Mouse (Mus musculus): ENCODE measurements around the gene Prelid3b. TPM values are rescaled to one million over a fixed set of nuclear protein-coding genes. Genes with fewer than 3 reads are reported as not detected.

Prelid3b gene
- 21.6 and 22.2 TPM in 2 replicates for polyA plus RNA-seq (2012; rRNA removed)

DNA sequence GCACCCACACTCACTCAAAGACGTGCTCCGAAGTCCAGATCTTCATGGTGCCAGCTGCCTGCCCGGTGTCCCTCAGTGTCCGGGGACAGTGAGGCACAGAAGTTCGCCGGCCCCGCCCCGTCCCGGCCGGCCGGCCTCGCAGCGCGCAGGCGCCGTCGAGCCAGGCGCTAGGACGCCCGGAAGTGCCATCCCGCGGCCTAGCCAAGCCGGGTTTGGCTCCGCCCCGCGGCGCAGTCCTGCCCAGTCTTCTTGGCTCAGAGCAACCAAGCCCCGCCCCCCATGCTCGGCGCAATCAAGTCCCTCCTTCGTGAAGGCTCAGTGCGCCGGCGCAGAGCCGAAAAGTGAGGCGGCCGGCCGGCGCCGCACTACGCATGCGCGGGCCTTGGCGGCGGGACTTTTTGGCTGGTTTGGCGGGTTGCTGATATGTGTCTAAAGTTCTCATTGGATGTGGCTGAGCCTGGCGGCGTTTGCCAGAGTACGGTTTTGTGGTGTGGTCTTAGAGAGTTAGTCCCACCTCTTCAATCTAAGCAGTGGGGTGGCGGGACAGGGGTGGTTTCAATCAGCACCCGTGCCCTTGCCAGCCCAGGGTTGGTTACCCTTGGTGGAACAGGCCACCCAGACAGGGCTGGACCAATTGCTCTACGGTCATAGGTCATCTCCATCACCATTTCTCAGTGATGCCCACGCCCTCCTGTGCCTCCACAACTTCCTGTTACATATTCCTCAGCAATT lies at the start of gene Prelid3b:
TSS of gene Prelid3b (minus strand) at position 264 of the 732 bp plus-strand sequence.
- 1% methylated on average over 53 of the region's 53 CpGs for WGBS
- Histone ChIP-seq H3K4me1 (ENCODE audit: control insufficient read depth, insufficient read depth, insufficient read length) (peaks cover 8% of the 10 kb centered on the region; the same call in 1 of the 2 replicates), H3K27me3 (ENCODE audit: control insufficient read depth, insufficient read depth, low read length) (no peaks in the 10 kb centered on the region), H3K4me3 (ENCODE audit: extremely low read depth, insufficient read depth, insufficient read length) (peak within 1 kb of the TSS; percentile 86), H3K36me3 (ENCODE audit: control insufficient read depth, insufficient read depth, low read length) (peaks cover 2% of the 10 kb centered on the region; the same call in 1 of the 2 replicates), H3K27ac (ENCODE audit: insufficient read depth, low read length) (peak within 1 kb of the TSS; percentile 83)
- peak; percentile 98 to 100 for DNase-seq (ENCODE audit: low read depth in 1 of 2, low spot score in 2 of 2)
- no peak for TF ChIP-seq CTCF (IDR thresholded peaks at IDR 0.05; ENCODE audit: extremely low read depth, insufficient read depth, insufficient read length, insufficient replicate concordance)
- TF ChIP-seq POLR2A (IDR thresholded peaks at IDR 0.05; ENCODE audit: low read depth, low read length), result peak; percentile 52; the same call in 1 of the 2 replicates

DNA sequence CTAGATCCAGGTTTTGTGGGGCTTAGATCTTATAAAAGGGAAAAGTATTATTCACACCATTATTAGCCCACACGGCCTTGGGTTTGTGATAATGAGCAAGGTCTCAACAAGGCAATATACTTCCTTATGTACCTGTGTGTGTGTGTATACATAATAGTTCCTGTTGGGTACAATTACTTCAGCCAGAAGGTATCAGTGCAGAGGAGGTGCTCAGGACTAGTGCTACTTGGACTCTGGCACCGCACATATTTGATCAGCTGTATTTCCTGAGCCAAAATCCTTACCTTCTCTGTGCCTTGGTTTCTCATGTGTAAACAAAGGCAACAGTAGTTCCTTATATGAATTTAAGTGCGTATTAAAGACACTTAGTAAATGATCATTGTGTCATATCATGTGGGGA lies 49.3 kb upstream of the Prelid3b start:
- WGBS, result 91% methylated on average over 3 of the region's 3 CpGs
- H3K36me3 ChIP-seq (ENCODE audit: control insufficient read depth, insufficient read depth, low read length), result no peaks in the 10 kb centered on the region
- no peak overlapping the region for H3K4me3 ChIP-seq (ENCODE audit: extremely low read depth, insufficient read depth, insufficient read length)
- H3K27me3 ChIP-seq (ENCODE audit: control insufficient read depth, insufficient read depth, low read length), result no peaks in the 10 kb centered on the region
- H3K27ac ChIP-seq (ENCODE audit: insufficient read depth, low read length), result no peak overlapping the region
- no peak for DNase-seq (ENCODE audit: low read depth in 1 of 2, low spot score in 2 of 2)
- peaks cover 14% of the 10 kb centered on the region; the same call in 1 of the 2 replicates for H3K4me1 ChIP-seq (ENCODE audit: control insufficient read depth, insufficient read depth, insufficient read length)
- TF ChIP-seq CTCF (IDR thresholded peaks at IDR 0.05; ENCODE audit: extremely low read depth, insufficient read depth, insufficient read length, insufficient replicate concordance), result no peak
- TF ChIP-seq POLR2A (IDR thresholded peaks at IDR 0.05; ENCODE audit: low read depth, low read length), result no peak

DNA sequence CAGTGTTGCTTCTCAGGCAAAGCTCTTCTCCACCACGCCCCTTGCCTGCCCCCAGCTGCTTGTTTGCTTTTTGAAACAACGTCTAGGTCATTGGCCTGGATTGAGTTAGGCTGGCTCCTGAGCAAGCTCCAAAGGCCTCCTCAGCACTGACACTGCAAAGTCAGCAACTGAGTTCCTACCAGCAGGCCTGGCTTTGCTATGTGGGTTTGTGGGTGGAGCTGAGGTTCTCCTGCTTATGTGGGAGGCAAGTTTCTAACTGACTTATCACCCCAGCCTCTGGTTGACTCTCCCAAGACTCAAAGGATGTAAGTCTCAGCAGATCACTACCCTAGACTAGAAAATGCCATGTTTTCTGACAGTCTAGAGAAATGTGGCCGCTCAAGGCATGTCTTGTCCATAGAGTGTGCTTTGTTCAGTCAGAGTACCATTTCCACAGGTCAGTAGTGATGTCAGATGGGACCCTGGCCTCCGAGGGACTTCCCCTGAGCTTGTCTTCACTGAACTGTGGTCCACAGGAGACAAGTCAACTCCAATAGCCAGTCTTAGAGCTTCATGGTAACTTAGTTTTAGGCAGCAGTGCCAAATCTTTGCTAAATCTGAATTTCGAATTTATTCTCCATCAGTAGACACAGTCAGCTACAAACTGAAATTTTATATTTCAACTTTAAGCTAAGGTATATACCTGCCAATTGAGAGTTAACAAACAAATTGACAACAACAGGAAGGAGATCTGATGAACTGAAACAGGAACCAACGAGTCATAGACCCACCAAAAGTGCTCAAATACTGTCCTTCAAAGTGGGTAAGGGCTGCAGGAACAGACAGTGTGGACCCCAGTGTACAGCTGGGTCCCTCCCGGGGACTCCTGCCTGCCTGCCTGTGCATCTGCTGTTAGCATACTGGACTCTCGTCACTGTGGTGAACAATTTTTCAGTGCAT lies 44.5 kb upstream of the Prelid3b start:
- 51% methylated on average over 8 of the region's 8 CpGs for WGBS
- Histone ChIP-seq H3K4me3 (ENCODE audit: extremely low read depth, insufficient read depth, insufficient read length) (no peak overlapping the region), H3K4me1 (ENCODE audit: control insufficient read depth, insufficient read depth, insufficient read length) (peaks cover 17% of the 10 kb centered on the region; the same call in 1 of the 2 replicates), H3K27me3 (ENCODE audit: control insufficient read depth, insufficient read depth, low read length) (no peaks in the 10 kb centered on the region), H3K27ac (ENCODE audit: insufficient read depth, low read length) (peak overlapping the region; percentile 61), H3K36me3 (ENCODE audit: control insufficient read depth, insufficient read depth, low read length) (no peaks in the 10 kb centered on the region)
- DNase-seq (ENCODE audit: low read depth in 1 of 2, low spot score in 2 of 2), result peak in 1 of 2 experiments; percentile 17
- no peak for TF ChIP-seq CTCF (IDR thresholded peaks at IDR 0.05; ENCODE audit: extremely low read depth, insufficient read depth, insufficient read length, insufficient replicate concordance)
- TF ChIP-seq POLR2A (IDR thresholded peaks at IDR 0.05; ENCODE audit: low read depth, low read length), result no peak

DNA sequence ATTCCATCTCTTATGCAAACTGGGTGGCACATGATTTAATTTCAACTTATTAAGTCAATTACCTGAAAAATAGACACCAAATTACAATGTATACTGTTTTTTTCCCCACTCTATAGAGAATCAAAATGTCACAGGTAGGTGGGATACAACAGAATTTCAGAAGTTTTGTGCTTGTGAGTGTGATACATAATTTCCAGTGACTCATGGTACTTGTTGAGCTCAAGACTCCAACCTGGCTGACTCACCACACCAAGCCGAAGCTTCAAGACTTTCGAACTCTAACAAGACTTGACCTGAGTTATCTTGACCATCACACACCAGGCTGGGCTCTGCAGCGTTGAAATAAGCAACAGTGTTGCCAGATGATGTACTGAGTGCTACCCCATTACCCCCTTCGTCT lies 42.0 kb upstream of the Prelid3b start:
- no peak overlapping the region for H3K4me3 ChIP-seq (ENCODE audit: extremely low read depth, insufficient read depth, insufficient read length)
- DNase-seq (ENCODE audit: low read depth in 1 of 2, low spot score in 2 of 2), result no peak
- H3K36me3 ChIP-seq (ENCODE audit: control insufficient read depth, insufficient read depth, low read length), result no peaks in the 10 kb centered on the region
- H3K4me1 ChIP-seq (ENCODE audit: control insufficient read depth, insufficient read depth, insufficient read length), result peaks cover 15% of the 10 kb centered on the region; the same call in 1 of the 2 replicates
- no peak overlapping the region for H3K27ac ChIP-seq (ENCODE audit: insufficient read depth, low read length)
- WGBS, result 80% methylated on average over 4 of the region's 4 CpGs
- TF ChIP-seq CTCF (IDR thresholded peaks at IDR 0.05; ENCODE audit: extremely low read depth, insufficient read depth, insufficient read length, insufficient replicate concordance) (no peak), POLR2A (IDR thresholded peaks at IDR 0.05; ENCODE audit: low read depth, low read length) (no peak)
- H3K27me3 ChIP-seq (ENCODE audit: control insufficient read depth, insufficient read depth, low read length), result no peaks in the 10 kb centered on the region

DNA sequence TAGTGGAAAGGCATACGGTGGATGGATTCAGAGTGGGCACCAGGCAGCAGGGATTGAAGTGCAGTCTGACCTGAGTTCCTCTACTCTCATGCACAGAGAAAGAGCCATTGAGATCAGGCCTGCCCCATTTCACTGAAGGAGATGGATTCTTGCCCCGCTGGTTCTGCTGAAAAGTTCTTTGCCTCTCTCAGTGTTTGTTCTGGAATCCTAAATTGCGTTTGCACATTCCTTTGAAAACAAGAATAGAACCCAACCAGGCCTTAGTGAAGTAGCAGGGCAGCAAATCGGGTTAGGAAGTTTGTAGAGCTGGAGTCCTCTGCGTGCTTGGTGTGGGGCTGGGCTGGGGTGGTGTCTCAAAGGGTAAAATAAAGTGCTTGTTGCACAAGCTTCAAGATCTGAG lies 40.9 kb upstream of the Prelid3b start:
- WGBS, result 90% methylated on average over 5 of the region's 5 CpGs
- no peaks in the 10 kb centered on the region for H3K27me3 ChIP-seq (ENCODE audit: control insufficient read depth, insufficient read depth, low read length)
- no peak overlapping the region for H3K27ac ChIP-seq (ENCODE audit: insufficient read depth, low read length)
- H3K36me3 ChIP-seq (ENCODE audit: control insufficient read depth, insufficient read depth, low read length), result no peaks in the 10 kb centered on the region
- H3K4me3 ChIP-seq (ENCODE audit: extremely low read depth, insufficient read depth, insufficient read length), result no peak overlapping the region
- DNase-seq (ENCODE audit: low read depth in 1 of 2, low spot score in 2 of 2), result no peak
- peaks cover 22% of the 10 kb centered on the region; the same call in 1 of the 2 replicates for H3K4me1 ChIP-seq (ENCODE audit: control insufficient read depth, insufficient read depth, insufficient read length)
- TF ChIP-seq CTCF (IDR thresholded peaks at IDR 0.05; ENCODE audit: extremely low read depth, insufficient read depth, insufficient read length, insufficient replicate concordance) (no peak), POLR2A (IDR thresholded peaks at IDR 0.05; ENCODE audit: low read depth, low read length) (no peak)

DNA sequence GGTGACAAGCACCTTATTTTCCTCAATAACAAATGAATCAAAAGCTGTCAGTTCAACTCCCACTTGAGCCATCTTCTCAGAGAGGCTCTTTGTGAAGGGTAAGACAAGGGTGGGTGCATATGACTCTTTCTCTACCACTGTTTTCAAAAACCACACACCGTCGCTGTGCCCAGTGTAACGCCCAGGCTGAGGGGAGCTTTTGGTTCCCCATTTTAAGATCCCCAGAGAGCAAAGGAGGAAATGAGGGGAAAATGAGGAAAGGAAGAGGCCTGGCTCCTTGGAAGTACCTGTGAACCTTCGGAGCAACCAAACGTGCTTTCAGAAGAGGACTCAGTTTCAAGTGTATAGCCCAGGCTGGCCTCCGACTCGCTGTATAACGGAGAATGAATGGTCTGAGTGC lies 36.9 kb upstream of the Prelid3b start:
- WGBS, result 53% methylated on average over 8 of the region's 8 CpGs

More for the DNA sequence above, 36.9 kb upstream of the Prelid3b start:
- peaks cover 10% of the 10 kb centered on the region; the same call in 1 of the 2 replicates for H3K4me1 ChIP-seq (ENCODE audit: control insufficient read depth, insufficient read depth, insufficient read length)
- no peaks in the 10 kb centered on the region for H3K27me3 ChIP-seq (ENCODE audit: control insufficient read depth, insufficient read depth, low read length)
- no peak overlapping the region for H3K4me3 ChIP-seq (ENCODE audit: extremely low read depth, insufficient read depth, insufficient read length)
- DNase-seq (ENCODE audit: low read depth in 1 of 2, low spot score in 2 of 2), result no peak
- H3K27ac ChIP-seq (ENCODE audit: insufficient read depth, low read length), result no peak overlapping the region
- H3K36me3 ChIP-seq (ENCODE audit: control insufficient read depth, insufficient read depth, low read length), result no peaks in the 10 kb centered on the region
- TF ChIP-seq POLR2A (IDR thresholded peaks at IDR 0.05; ENCODE audit: low read depth, low read length) (no peak), CTCF (IDR thresholded peaks at IDR 0.05; ENCODE audit: extremely low read depth, insufficient read depth, insufficient read length, insufficient replicate concordance) (no peak)
